Mouse (Mus musculus): ENCODE results near the gene Zfp281.

The Zfp281 gene

GRCm38 (mm10) chr1:136677847-136678325 lies 53.2 kb downstream of the Zfp281 start:
- Histone ChIP-seq H3K27me3 (ENCODE audit: insufficient read depth, low read length) (no peaks in the 10 kb centered on the region), H3K4me3 (replicated peaks; ENCODE audit: low read length) (peak overlapping the region; percentile 68), H3K9me3 (ENCODE audit: low read length) (no peaks in the 10 kb centered on the region), H3K4me1 (replicated peaks; ENCODE audit: low read depth, low read length) (peaks cover 89% of the 10 kb centered on the region), H3K36me3 (ENCODE audit: insufficient read depth, low read length) (peaks cover 27% of the 10 kb centered on the region; the same call in 1 of the 2 replicates)
- TF ChIP-seq CTCF (conservative IDR thresholded peaks at IDR 0.05; ENCODE audit: low read length) (no peak), POU5F1 (IDR thresholded peaks at IDR 0.05; ENCODE audit: borderline replicate concordance, low read length) (no peak), NANOG (IDR thresholded peaks at IDR 0.05; ENCODE audit: borderline replicate concordance, low read length) (no peak)

- H3K36me3 ChIP-seq (ENCODE audit: insufficient read depth, low read length), result peaks cover 27% of the 10 kb centered on the region; the same call in 1 of the 2 replicates
- H3K9me3 ChIP-seq (ENCODE audit: low read length), result no peaks in the 10 kb centered on the region
- H3K4me3 ChIP-seq (replicated peaks; ENCODE audit: low read length), result peak overlapping the region; percentile 68; the same call in 1 of the 2 replicates
- H3K27me3 ChIP-seq (ENCODE audit: insufficient read depth, low read length), result no peaks in the 10 kb centered on the region
- no peak for TF ChIP-seq NANOG (IDR thresholded peaks at IDR 0.05; ENCODE audit: borderline replicate concordance, low read length)
- peaks cover 89% of the 10 kb centered on the region for H3K4me1 ChIP-seq (replicated peaks; ENCODE audit: low read depth, low read length)
Measured at GRCm38 (mm10) chr1:136678836-136679235, 54.1 kb downstream of the Zfp281 start.
